Mouse (Mus musculus): ENCODE results near the gene Hist1h4i. TPM values are rescaled to one million over a fixed set of nuclear protein-coding genes. Genes with fewer than 3 reads are reported as not detected.
A peak's percentile ranks its signal among the peaks of the same experiment; 100 is the strongest.

Gene Hist1h4i
- polyA plus RNA-seq, 1 experiment from 2014 or later, result 15.7 TPM

DNA sequence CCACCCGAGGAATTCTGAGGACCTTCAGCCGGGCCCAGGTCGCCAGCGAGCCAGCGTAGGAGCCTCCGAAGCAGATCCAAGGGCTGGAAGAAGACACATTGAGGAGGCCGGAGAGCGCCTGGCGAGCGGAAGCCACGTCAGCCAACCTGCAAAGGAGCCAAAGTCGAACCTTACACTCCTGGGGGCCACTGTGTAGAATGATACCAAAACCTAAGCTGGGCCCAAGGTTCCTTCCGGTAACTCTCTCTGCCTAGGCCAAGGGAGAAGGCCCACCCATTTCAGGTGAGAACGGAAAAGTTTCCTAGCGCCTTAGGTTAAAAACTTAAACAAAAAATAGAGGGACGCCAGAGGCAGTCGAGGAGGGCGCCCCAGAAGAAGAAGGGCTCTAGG, 34.0 kb downstream of the Hist1h4i start:
- H3K27ac ChIP-seq (ENCODE audit: low read depth, low read length), result no peak overlapping the region
- no peak overlapping the region for H3K9ac ChIP-seq (ENCODE audit: low read depth, low read length)

DNA sequence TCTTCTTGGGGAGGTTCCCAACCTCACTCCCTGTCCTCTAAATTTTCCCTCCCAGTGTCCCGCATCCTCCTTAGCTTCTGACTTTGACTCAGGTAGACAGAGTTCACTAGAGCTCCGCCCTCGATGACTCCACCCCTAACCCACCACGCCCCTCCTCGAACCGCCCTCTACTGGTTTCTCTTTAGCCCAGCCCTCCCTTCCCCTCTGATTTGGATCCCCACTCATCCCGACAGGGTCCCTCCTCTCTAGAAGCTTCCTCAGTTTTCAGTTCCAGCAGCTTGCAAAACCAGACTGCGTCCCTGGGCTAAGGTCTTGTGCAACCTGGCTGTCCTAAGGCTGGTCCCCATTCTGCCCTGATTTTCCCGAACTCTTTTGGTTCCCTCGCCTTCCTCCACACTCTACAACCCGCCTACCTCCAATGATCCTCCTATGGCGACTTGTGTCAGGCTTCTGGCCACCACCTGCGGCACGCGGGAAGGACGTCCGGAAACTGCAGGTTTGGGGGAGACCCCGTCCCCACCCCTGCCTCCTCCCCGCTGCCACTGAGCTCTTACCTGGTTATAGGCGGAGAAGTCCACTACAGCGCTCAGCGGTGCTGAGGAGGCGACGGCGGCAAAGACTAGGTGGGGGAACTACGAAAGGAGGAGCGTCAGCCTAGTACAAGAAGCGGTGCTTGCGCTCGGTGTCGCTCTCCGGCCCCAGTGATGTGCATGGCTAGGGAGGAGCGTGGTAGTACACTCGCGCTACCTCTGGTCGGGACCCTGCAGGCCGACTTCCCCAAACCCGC, 34.6 kb downstream of the Hist1h4i start:
- ATAC-seq (replicated peaks; ENCODE audit: insufficient number of reproducible peaks, low FRiP score, low TSS enrichment), result peak; percentile 73
- H3K27me3 ChIP-seq (ENCODE audit: control insufficient read depth, insufficient read depth, low read length), result peaks cover 95% of the 10 kb centered on the region
- no peaks in the 10 kb centered on the region for H3K9me3 ChIP-seq (replicated peaks; ENCODE audit: control insufficient read depth, low read length)
- peaks cover 17% of the 10 kb centered on the region for H3K4me1 ChIP-seq (ENCODE audit: control insufficient read depth, insufficient read depth, low read length)
- 0 out of 2 replicates have a peak overlapping the region, but pooled peaks have one; percentile 28 for H3K9ac ChIP-seq (ENCODE audit: low read depth, low read length)
- H3K4me3 ChIP-seq (ENCODE audit: low read depth, low read length), result peak overlapping the region; percentile 63
- peak overlapping the region; percentile 98 for H3K4me2 ChIP-seq
- no peaks in the 10 kb centered on the region for H3K36me3 ChIP-seq (ENCODE audit: control insufficient read depth, insufficient read depth, low read length)
- H3K27ac ChIP-seq (ENCODE audit: low read depth, low read length), result no peak overlapping the region
- WGBS (ENCODE audit: insufficient replicate concordance), result under 1% methylated on average over 38 of the region's 38 CpGs

More for the DNA sequence above, 34.0 kb downstream of the Hist1h4i start:
- WGBS (ENCODE audit: insufficient replicate concordance), result 2% methylated on average over 18 of the region's 18 CpGs
- no peak for ATAC-seq (replicated peaks; ENCODE audit: insufficient number of reproducible peaks, low FRiP score, low TSS enrichment)
- H3K4me3 ChIP-seq (ENCODE audit: low read depth, low read length), result peak overlapping the region; percentile 63
- H3K36me3 ChIP-seq (ENCODE audit: control insufficient read depth, insufficient read depth, low read length), result no peaks in the 10 kb centered on the region
- peaks cover 17% of the 10 kb centered on the region for H3K4me1 ChIP-seq (ENCODE audit: control insufficient read depth, insufficient read depth, low read length)
- H3K4me2 ChIP-seq, result peak overlapping the region; percentile 98
- H3K27me3 ChIP-seq (ENCODE audit: control insufficient read depth, insufficient read depth, low read length), result peaks cover 92% of the 10 kb centered on the region
- H3K9me3 ChIP-seq (replicated peaks; ENCODE audit: control insufficient read depth, low read length), result no peaks in the 10 kb centered on the region

- no peak overlapping the region for H3K27ac ChIP-seq (ENCODE audit: low read depth, low read length)
- H3K27me3 ChIP-seq (ENCODE audit: control insufficient read depth, insufficient read depth, low read length), result peaks cover 97% of the 10 kb centered on the region
- peak overlapping the region; percentile 98 for H3K4me2 ChIP-seq
- peaks cover 17% of the 10 kb centered on the region for H3K4me1 ChIP-seq (ENCODE audit: control insufficient read depth, insufficient read depth, low read length)
- under 1% methylated on average over 45 of the region's 45 CpGs for whole genome bisulfite sequencing (ENCODE audit: insufficient replicate concordance)
- peak overlapping the region; percentile 50; the same call in 1 of the 2 replicates for H3K9ac ChIP-seq (ENCODE audit: low read depth, low read length)
- peak overlapping the region; percentile 63 for H3K4me3 ChIP-seq (ENCODE audit: low read depth, low read length)
- no peaks in the 10 kb centered on the region for H3K36me3 ChIP-seq (ENCODE audit: control insufficient read depth, insufficient read depth, low read length)
- H3K9me3 ChIP-seq (replicated peaks; ENCODE audit: control insufficient read depth, low read length), result no peaks in the 10 kb centered on the region
- peak; percentile 71; the same call in 1 of the 2 replicates for ATAC-seq (replicated peaks; ENCODE audit: insufficient number of reproducible peaks, low FRiP score, low TSS enrichment)
Observed at GRCm38 (mm10) chr13:22005605-22006333, 35.4 kb downstream of the Hist1h4i start.

DNA sequence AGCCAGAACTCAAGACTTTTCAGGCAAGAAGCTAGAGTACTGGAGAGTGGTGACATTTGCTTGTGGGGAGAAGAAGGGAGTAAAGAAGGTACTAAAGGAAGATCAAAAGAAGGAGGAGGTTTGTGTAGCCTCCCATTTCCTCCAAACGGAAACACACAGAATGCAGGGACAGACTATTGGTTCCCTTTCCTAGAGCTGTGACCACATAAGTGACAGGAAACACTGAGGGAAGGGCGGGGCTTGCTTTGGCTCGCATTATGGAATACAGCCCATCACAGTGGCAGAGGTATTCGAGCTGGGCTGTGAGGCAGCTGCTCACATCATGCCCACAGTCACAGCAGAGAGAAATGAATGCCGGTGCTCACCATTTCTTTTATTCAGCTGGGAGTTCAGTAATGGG, 39.3 kb downstream of the Hist1h4i start:
- no peak overlapping the region for H3K4me3 ChIP-seq (ENCODE audit: low read depth, low read length)
- H3K4me1 ChIP-seq (ENCODE audit: control insufficient read depth, insufficient read depth, low read length), result peaks cover 13% of the 10 kb centered on the region
- H3K36me3 ChIP-seq (ENCODE audit: control insufficient read depth, insufficient read depth, low read length), result no peaks in the 10 kb centered on the region
- no peak for ATAC-seq (replicated peaks; ENCODE audit: insufficient number of reproducible peaks, low FRiP score, low TSS enrichment)
- WGBS (ENCODE audit: insufficient replicate concordance), result 32% methylated on average over 5 of the region's 5 CpGs
- H3K9ac ChIP-seq (ENCODE audit: low read depth, low read length), result no peak overlapping the region
- H3K27me3 ChIP-seq (ENCODE audit: control insufficient read depth, insufficient read depth, low read length), result peaks cover 95% of the 10 kb centered on the region
- H3K9me3 ChIP-seq (replicated peaks; ENCODE audit: control insufficient read depth, low read length), result no peaks in the 10 kb centered on the region
- H3K4me2 ChIP-seq, result no peak overlapping the region; the same call in 1 of the 2 replicates
- H3K27ac ChIP-seq (ENCODE audit: low read depth, low read length), result no peak overlapping the region

DNA sequence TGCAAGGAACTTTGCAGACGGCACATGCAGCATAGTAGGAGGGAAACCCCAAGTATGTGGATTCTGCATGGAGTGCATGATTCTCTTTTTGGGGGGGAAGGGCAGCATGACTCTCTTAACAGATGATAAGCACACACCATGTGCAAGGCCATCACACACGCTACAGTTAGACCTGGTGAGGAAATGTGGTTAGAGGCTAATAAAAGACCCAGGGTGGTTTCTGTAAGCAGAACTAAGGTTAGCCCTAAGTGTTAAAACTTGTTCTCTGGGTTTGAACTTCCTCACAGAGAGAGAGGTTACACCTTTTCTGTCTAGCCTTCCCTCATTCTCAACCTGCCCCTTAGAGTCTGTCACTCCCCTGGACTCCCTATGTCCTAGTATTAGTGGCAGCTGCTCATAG, 39.8 kb downstream of the Hist1h4i start:
- Histone ChIP-seq H3K36me3 (ENCODE audit: control insufficient read depth, insufficient read depth, low read length) (no peaks in the 10 kb centered on the region), H3K9ac (ENCODE audit: low read depth, low read length) (no peak overlapping the region), H3K27ac (ENCODE audit: low read depth, low read length) (no peak overlapping the region), H3K9me3 (replicated peaks; ENCODE audit: control insufficient read depth, low read length) (no peaks in the 10 kb centered on the region), H3K4me1 (ENCODE audit: control insufficient read depth, insufficient read depth, low read length) (peaks cover 8% of the 10 kb centered on the region; the same call in 1 of the 2 replicates), H3K27me3 (ENCODE audit: control insufficient read depth, insufficient read depth, low read length) (peaks cover 93% of the 10 kb centered on the region), H3K4me2 (no peak overlapping the region), H3K4me3 (ENCODE audit: low read depth, low read length) (no peak overlapping the region)
- ATAC-seq (replicated peaks; ENCODE audit: insufficient number of reproducible peaks, low FRiP score, low TSS enrichment), result no peak
- 47% methylated on average over 2 of the region's 2 CpGs for WGBS (ENCODE audit: insufficient replicate concordance)

DNA sequence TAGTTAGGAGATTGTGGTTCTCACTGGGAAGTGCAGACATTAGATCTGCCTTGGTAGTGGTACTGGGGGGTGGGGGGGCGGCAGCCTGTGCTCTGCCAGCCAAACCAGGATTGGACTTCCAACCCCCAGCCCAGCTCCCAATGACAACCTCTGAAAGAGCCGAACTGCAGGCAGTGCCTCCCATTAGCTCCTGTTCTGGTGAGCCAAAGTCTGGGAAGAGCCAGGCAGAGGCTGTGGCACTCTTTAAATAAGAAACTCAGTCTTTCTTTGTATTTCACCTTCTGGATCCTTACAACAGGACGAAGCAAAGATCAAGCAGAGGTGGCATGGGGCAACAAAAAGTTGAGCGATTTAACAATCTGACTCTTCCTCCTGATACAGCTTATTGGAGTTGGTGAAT, 42.0 kb downstream of the Hist1h4i start:
- H3K9me3 ChIP-seq (replicated peaks; ENCODE audit: control insufficient read depth, low read length), result no peaks in the 10 kb centered on the region
- WGBS (ENCODE audit: insufficient replicate concordance), result 37% methylated on average over 4 of the region's 4 CpGs
- no peak overlapping the region for H3K4me2 ChIP-seq
- no peaks in the 10 kb centered on the region for H3K36me3 ChIP-seq (ENCODE audit: control insufficient read depth, insufficient read depth, low read length)
- peaks cover 72% of the 10 kb centered on the region for H3K27me3 ChIP-seq (ENCODE audit: control insufficient read depth, insufficient read depth, low read length)
- ATAC-seq (replicated peaks; ENCODE audit: insufficient number of reproducible peaks, low FRiP score, low TSS enrichment), result no peak
- H3K4me3 ChIP-seq (ENCODE audit: low read depth, low read length), result no peak overlapping the region
- H3K27ac ChIP-seq (ENCODE audit: low read depth, low read length), result no peak overlapping the region
- H3K4me1 ChIP-seq (ENCODE audit: control insufficient read depth, insufficient read depth, low read length), result no peaks in the 10 kb centered on the region
- no peak overlapping the region for H3K9ac ChIP-seq (ENCODE audit: low read depth, low read length)

DNA sequence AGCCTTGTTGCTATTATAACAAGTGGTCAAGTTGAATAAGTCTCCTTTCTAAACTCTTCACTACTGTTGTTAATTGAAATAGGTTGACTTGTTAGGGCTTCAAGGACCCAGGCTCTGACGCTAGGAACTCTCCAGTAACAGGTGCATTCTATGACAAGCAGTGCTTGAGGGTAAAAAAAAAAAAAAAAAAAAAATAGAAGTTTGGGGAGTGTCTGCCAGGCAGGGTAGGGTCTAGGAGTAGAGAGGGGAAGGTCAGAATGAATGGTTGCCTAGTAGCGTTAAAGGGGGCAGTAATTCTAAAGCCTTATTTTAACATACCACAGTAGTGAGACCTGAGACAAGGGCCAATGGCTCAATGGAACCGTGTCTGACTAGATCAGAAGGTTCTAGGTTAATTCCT, 42.8 kb downstream of the Hist1h4i start:
- Histone ChIP-seq H3K4me3 (ENCODE audit: low read depth, low read length) (no peak overlapping the region), H3K9me3 (replicated peaks; ENCODE audit: control insufficient read depth, low read length) (no peaks in the 10 kb centered on the region), H3K4me2 (no peak overlapping the region), H3K27ac (ENCODE audit: low read depth, low read length) (no peak overlapping the region), H3K9ac (ENCODE audit: low read depth, low read length) (no peak overlapping the region), H3K27me3 (ENCODE audit: control insufficient read depth, insufficient read depth, low read length) (peaks cover 65% of the 10 kb centered on the region), H3K4me1 (ENCODE audit: control insufficient read depth, insufficient read depth, low read length) (no peaks in the 10 kb centered on the region), H3K36me3 (ENCODE audit: control insufficient read depth, insufficient read depth, low read length) (no peaks in the 10 kb centered on the region)
- WGBS (ENCODE audit: insufficient replicate concordance), result 34% methylated on average over 3 of the region's 3 CpGs
- no peak for ATAC-seq (replicated peaks; ENCODE audit: insufficient number of reproducible peaks, low FRiP score, low TSS enrichment)

GRCm38 (mm10) chr13:21997821-21998220, 43.3 kb downstream of the Hist1h4i start:
- H3K9me3 ChIP-seq (replicated peaks; ENCODE audit: control insufficient read depth, low read length), result no peaks in the 10 kb centered on the region
- H3K9ac ChIP-seq (ENCODE audit: low read depth, low read length), result no peak overlapping the region
- no peak overlapping the region for H3K27ac ChIP-seq (ENCODE audit: low read depth, low read length)
- WGBS (ENCODE audit: insufficient replicate concordance), result 0% methylated on average over 4 of the region's 4 CpGs
- H3K4me1 ChIP-seq (ENCODE audit: control insufficient read depth, insufficient read depth, low read length), result no peaks in the 10 kb centered on the region
- H3K36me3 ChIP-seq (ENCODE audit: control insufficient read depth, insufficient read depth, low read length), result no peaks in the 10 kb centered on the region
- H3K27me3 ChIP-seq (ENCODE audit: control insufficient read depth, insufficient read depth, low read length), result peaks cover 59% of the 10 kb centered on the region
- peak overlapping the region; percentile 47 for H3K4me3 ChIP-seq (ENCODE audit: low read depth, low read length)
- peak overlapping the region; percentile 79 for H3K4me2 ChIP-seq
- no peak for ATAC-seq (replicated peaks; ENCODE audit: insufficient number of reproducible peaks, low FRiP score, low TSS enrichment)

Data from heart, embryonic 11.5 days (tissue).